Mouse (Mus musculus) stomach, postnatal 0 days (tissue): ENCODE data around the gene Ubxn1. TPM values are rescaled to one million over a fixed set of nuclear protein-coding genes. Genes with fewer than 3 reads are reported as not detected.
"Not testable (repeated sequence)": the region's sequence is repeated elsewhere in the genome, so short reads cannot be mapped to it uniquely, and the experiment has no call there.

ENCODE experiments used
- ATAC-seq: fragments of 200-750 bp; cut with Nextera tagmentation; 2 replicates; pipeline ENCODE4 v1.8.0; 2017; ENCODE audit not compliant: low FRiP score, low TSS enrichment
- DNase-seq: peaks from one replicate; pipeline ENCODE4 v3.0.0-alpha.2; 2016; ENCODE audit warnings: low spot score
- H3K27ac ChIP-seq: fragments of 300-500 bp; sonication (generic); replicated peaks from 2 replicates; pipeline ENCODE4 v1.5.1; 2014; ENCODE audit warnings: mild to moderate bottlenecking, control low read depth
- H3K27me3 ChIP-seq: fragments of 300-500 bp; sonication (generic); 2 replicates; pipeline ENCODE4 v1.6.1; 2014; ENCODE audit warnings: low read length; ENCODE audit not compliant: control insufficient read depth, insufficient read depth
- H3K36me3 ChIP-seq: fragments of 300-500 bp; sonication (generic); 2 replicates; pipeline ENCODE4 v1.6.1; 2014; ENCODE audit warnings: low read length, mixed read lengths; ENCODE audit not compliant: control insufficient read depth, insufficient read depth
- H3K4me1 ChIP-seq: fragments of 300-500 bp; sonication (generic); replicated peaks from 2 replicates; pipeline ENCODE4 v1.6.1; 2014; ENCODE audit warnings: antibody characterized with exemption; ENCODE audit not compliant: control insufficient read depth, insufficient read depth
- H3K4me2 ChIP-seq: fragments of 300-500 bp; sonication (generic); replicated peaks from 2 replicates; pipeline ENCODE4 v1.6.1; 2014; ENCODE audit warnings: low read depth, mild to moderate bottlenecking, control low read depth, moderate library complexity
- H3K4me3 ChIP-seq: fragments of 300-500 bp; sonication (generic); 2 replicates; pipeline ENCODE4 v1.5.1; 2014; ENCODE audit warnings: low read depth, low read length, control low read depth
- H3K9ac ChIP-seq: fragments of 300-500 bp; sonication (generic); 2 replicates; pipeline ENCODE4 v1.6.1; 2014; ENCODE audit warnings: mild to moderate bottlenecking, low read length, control low read depth, mixed read lengths
- H3K9me3 ChIP-seq: fragments of 300-500 bp; sonication (generic); 2 replicates; pipeline ENCODE4 v1.6.1; 2016; ENCODE audit warnings: low read length; ENCODE audit not compliant: control insufficient read depth
- CTCF ChIP-seq: IDR thresholded peaks from 2 replicates; pipeline ENCODE4 v1.5.1; 2016; ENCODE audit warnings: antibody characterized with exemption, low read depth, mild to moderate bottlenecking, moderate library complexity
- EP300 ChIP-seq: optimal IDR thresholded peaks from 2 replicates; pipeline ENCODE3; 2016; ENCODE audit warnings: antibody characterized with exemption
- WGBS: fragments of 180-500 bp; shearing (Covaris S2); extraction: QIAGEN DNeasy Blood & Tissue Kit; methylation state at CpG from one replicate; pipeline ENCODE4 v1.1.7; 2014; 5-methylcytosine and 5-hydroxymethylcytosine counted together
- polyA plus RNA-seq: library from polyadenylated mRNA; unstranded; fragments of >200 nt; fragmentation: Nextera tagmentation; extraction: Ambion mirVana; gene quantifications from 2 replicates; pipeline ENCODE4 v1.2.1, GENCODE M21; 2015

Gene Ubxn1
- polyA plus RNA-seq, 1 experiment from 2014 or later: 195 TPM

DNA sequence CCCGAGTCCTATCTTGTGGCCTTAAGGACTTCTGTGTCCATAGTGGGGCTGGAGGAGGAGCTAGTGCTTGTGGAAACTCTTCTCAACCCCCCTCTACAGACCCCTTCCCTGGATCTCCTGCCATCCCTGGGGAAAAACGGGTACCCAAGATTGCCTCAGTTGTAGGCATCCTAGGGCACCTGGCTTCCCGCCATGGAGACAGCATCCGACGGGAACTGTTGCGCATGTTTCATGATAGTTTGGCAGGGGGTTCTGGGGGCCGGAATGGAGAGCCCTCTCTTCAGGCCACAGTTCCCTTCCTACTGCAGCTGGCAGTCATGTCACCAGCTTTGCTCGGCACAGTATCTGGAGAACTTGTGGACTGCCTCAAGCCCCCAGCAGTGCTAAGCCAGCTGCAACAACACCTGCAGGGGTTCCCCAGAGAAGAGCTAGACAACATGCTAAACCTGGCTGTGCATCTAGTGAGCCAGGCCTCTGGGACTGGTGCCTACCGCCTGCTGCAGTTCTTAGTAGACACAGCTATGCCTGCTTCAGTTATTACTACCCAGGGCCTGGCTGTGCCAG, 24.2 kb downstream of the Ubxn1 start:
- ATAC-seq (no peak), DNase-seq (no peak)
- Histone ChIP-seq H3K4me2 (no peak overlapping the region), H3K27me3 (no peaks in the 10 kb centered on the region), H3K9me3 (no peaks in the 10 kb centered on the region), H3K36me3 (peaks cover 4% of the 10 kb centered on the region; the same call in 1 of the 2 replicates), H3K4me3 (no peak overlapping the region), H3K9ac (no peak overlapping the region), H3K27ac (no peak overlapping the region), H3K4me1 (0 out of 2 replicates have a peak, but pooled peaks cover 3% of the 10 kb centered on the region)
- WGBS: 88% methylated on average over 9 of the region's 9 CpGs
- TF ChIP-seq CTCF (no peak), EP300 (no peak)

GRCm38 (mm10) chr19:8896231-8896630, 24.9 kb downstream of the Ubxn1 start:
- not testable (repeated sequence) for H3K36me3 ChIP-seq, H3K9me3 ChIP-seq, H3K4me3 ChIP-seq, H3K4me1 ChIP-seq, H3K9ac ChIP-seq, DNase-seq, H3K4me2 ChIP-seq, H3K27ac ChIP-seq, ATAC-seq, H3K27me3 ChIP-seq
- 80% methylated on average over 5 of the region's 5 CpGs for WGBS

GRCm38 (mm10) chr19:8897211-8897864, 26.0 kb downstream of the Ubxn1 start:
- not testable (repeated sequence) for H3K27me3 ChIP-seq, H3K4me1 ChIP-seq, H3K36me3 ChIP-seq, H3K9me3 ChIP-seq
- 18% methylated on average over 21 of the region's 21 CpGs for WGBS
- Histone ChIP-seq H3K27ac (peak overlapping the region; percentile 89), H3K4me2 (peak overlapping the region; percentile 58), H3K4me3 (peak overlapping the region; percentile 82), H3K9ac (peak overlapping the region; percentile 60)
- DNase-seq: peak; percentile 53
- ATAC-seq: peak; percentile 60

DNA sequence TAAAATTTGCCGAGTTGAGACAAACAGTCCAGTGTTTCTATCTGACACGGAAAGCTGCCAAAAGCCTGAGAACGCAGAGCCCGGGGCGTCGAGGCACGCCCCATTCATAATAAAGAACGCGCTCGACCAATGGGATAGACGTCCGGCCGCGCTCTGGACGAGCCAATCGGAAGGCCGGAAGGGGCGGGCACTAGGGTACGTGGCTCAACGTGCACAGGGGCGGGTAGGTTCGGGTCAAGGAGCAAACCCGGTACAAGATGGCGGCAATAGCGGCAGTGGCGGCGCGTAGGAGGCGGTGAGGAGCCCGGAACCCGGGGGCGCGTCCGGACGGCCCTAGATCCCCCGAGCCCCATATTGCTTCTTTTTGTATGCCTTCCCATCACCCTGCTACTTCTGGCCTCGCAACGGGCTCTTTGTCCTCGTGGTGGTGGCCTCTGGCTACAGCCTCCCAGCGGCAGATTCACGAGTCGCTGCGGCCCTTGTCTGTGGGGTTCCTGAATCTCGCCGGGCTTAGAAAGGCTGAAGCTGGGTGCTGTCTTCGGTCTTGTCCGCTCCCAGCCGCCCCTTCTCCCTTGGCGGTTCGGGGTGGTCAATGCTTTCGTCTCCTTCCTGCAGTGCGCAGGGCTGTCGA, 26.7 kb downstream of the Ubxn1 start, which contains the start of gene Ganab:
Ganab (plus strand) TSS at position 207 of the 631 bp plus-strand sequence.
- Histone ChIP-seq H3K9me3 (no peaks in the 10 kb centered on the region), H3K4me1 (0 out of 2 replicates have a peak, but pooled peaks cover 3% of the 10 kb centered on the region), H3K27ac (peak within 1 kb of the TSS; percentile 89), H3K4me2 (peak within 1 kb of the TSS; percentile 87), H3K9ac (peak within 1 kb of the TSS; percentile 83), H3K4me3 (peak within 1 kb of the TSS; percentile 82), H3K27me3 (no peaks in the 10 kb centered on the region), H3K36me3 (peaks cover 8% of the 10 kb centered on the region; the same call in 1 of the 2 replicates)
- DNase-seq (peak; percentile 98), ATAC-seq (peak; percentile 99)
- under 1% methylated on average over 53 of the region's 53 CpGs for WGBS
- TF ChIP-seq CTCF: peak; percentile 12; the same call in 1 of the 2 replicates
- peak; percentile 42 for TF ChIP-seq EP300

GRCm38 (mm10) chr19:8898576-8898975, 27.3 kb downstream of the Ubxn1 start:
- WGBS: 3% methylated on average over 13 of the region's 13 CpGs
- Histone ChIP-seq H3K27ac (peak overlapping the region; percentile 83), H3K4me3 (peak overlapping the region; percentile 82), H3K4me2 (peak overlapping the region; percentile 87), H3K9me3 (no peaks in the 10 kb centered on the region), H3K27me3 (no peaks in the 10 kb centered on the region), H3K4me1 (0 out of 2 replicates have a peak, but pooled peaks cover 3% of the 10 kb centered on the region), H3K36me3 (peaks cover 11% of the 10 kb centered on the region; the same call in 1 of the 2 replicates), H3K9ac (peak overlapping the region; percentile 83)
- TF ChIP-seq EP300 (no peak), CTCF (no peak)
- ATAC-seq: no peak
- no peak for DNase-seq

GRCm38 (mm10) chr19:8899079-8899478, 27.8 kb downstream of the Ubxn1 start:
- peak overlapping the region; percentile 87 for H3K4me2 ChIP-seq
- TF ChIP-seq CTCF (no peak), EP300 (no peak)
- H3K9ac ChIP-seq: peak overlapping the region; percentile 83
- no peaks in the 10 kb centered on the region for H3K9me3 ChIP-seq
- ATAC-seq (no peak), DNase-seq (no peak)
- H3K27ac ChIP-seq: no peak overlapping the region
- peak overlapping the region; percentile 82 for H3K4me3 ChIP-seq
- 26% methylated on average over 3 of the region's 3 CpGs for WGBS
- peaks cover 11% of the 10 kb centered on the region; the same call in 1 of the 2 replicates for H3K36me3 ChIP-seq
- 0 out of 2 replicates have a peak, but pooled peaks cover 3% of the 10 kb centered on the region for H3K4me1 ChIP-seq
- H3K27me3 ChIP-seq: no peaks in the 10 kb centered on the region
